Mouse (Mus musculus) hindbrain, postnatal 0 days (tissue): ENCODE measurements at regions not wholly inside any gene's neighbourhood (a gene's known extent, or its start where the extent isn't known, plus 50 kb on each side); places are given as distances from the start of the nearest gene placed in this dataset.

Experiments
- ATAC-seq: fragments of 200-750 bp; cut with Nextera tagmentation; 2 replicates; pipeline ENCODE4 v1.8.0; 2017; ENCODE audit warnings: mild to moderate bottlenecking, moderate TSS enrichment, moderate library complexity
- DNase-seq: peaks from one replicate; pipeline ENCODE4 v3.0.0-alpha.2; 2015; ENCODE audit warnings: low spot score
- H3K27ac ChIP-seq: fragments of 300-500 bp; sonication (generic); 2 replicates; pipeline ENCODE4 v1.5.1; 2014; ENCODE audit warnings: mild to moderate bottlenecking
- H3K27me3 ChIP-seq: fragments of 300-500 bp; sonication (generic); 2 replicates; pipeline ENCODE4 v1.6.1; 2014; ENCODE audit warnings: low read length, mixed read lengths; ENCODE audit not compliant: insufficient read depth
- H3K36me3 ChIP-seq: fragments of 300-500 bp; sonication (generic); 2 replicates; pipeline ENCODE4 v1.6.1; 2014; ENCODE audit warnings: low read length, mixed read lengths; ENCODE audit not compliant: insufficient read depth
- H3K4me1 ChIP-seq: fragments of 300-500 bp; sonication (generic); 2 replicates; pipeline ENCODE4 v1.6.1; 2014; ENCODE audit warnings: antibody characterized with exemption, low read length, mixed read lengths; ENCODE audit not compliant: insufficient read depth
- H3K4me2 ChIP-seq: fragments of 300-500 bp; sonication (generic); 2 replicates; pipeline ENCODE4 v1.6.1; 2014; ENCODE audit warnings: low read depth, mild to moderate bottlenecking, low read length, moderate library complexity, mixed read lengths
- H3K4me3 ChIP-seq: fragments of 300-500 bp; sonication (generic); 2 replicates; pipeline ENCODE4 v1.5.1; 2014; ENCODE audit warnings: low read length
- H3K9ac ChIP-seq: fragments of 300-500 bp; sonication (generic); replicated peaks from 2 replicates; pipeline ENCODE4 v1.6.1; 2014; ENCODE audit warnings: mild to moderate bottlenecking, low read length, moderate library complexity, mixed read lengths
- H3K9me3 ChIP-seq: fragments of 300-500 bp; sonication (generic); 2 replicates; pipeline ENCODE4 v1.6.1; 2016; ENCODE audit warnings: low read length, mixed read lengths
- CTCF ChIP-seq: IDR thresholded peaks from 2 replicates; pipeline ENCODE4 v1.5.1; 2016; ENCODE audit warnings: antibody characterized with exemption, control low read depth, low read depth
- WGBS: fragments of 180-500 bp; shearing (Covaris S2); extraction: QIAGEN DNeasy Blood & Tissue Kit; methylation state at CpG from one replicate; pipeline ENCODE4 v1.1.7; 2014; 5-methylcytosine and 5-hydroxymethylcytosine counted together

DNA sequence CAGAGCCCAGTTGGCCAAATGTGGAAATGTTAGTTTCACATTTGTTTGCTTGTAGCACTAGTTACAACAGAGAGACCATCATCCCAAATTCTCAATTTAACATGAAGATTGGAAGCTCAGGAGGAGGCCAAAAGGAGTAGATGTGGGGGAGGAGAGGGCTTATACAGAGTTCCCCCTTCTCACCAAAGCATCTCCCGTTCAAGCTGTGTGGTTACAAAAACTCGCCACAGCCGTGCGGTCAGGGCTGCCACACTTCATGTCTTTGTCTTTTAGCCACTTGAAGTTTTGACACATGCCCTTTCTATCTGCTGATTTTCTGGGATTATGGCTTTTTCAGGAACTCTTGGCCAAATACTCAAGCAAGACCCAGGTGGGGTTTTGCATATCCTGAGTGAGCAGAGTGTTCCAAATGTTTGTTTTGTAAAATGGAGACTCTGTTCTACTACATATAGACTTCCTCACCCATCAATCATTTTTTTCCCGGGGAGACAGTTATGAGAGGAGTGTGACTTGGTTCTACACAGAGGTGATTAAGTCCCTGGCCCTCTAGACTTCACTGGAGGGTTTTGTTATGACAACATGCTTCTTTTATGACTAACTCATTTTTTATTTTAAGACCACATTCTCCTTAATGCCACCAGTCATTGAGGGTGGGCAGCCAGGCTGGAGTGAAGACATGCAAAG, 605.4 kb upstream of the Sall1 start:
- no peak for DNase-seq
- Histone ChIP-seq H3K9ac (no peak overlapping the region), H3K4me2 (no peak overlapping the region), H3K36me3 (no peaks in the 10 kb centered on the region), H3K27ac (no peak overlapping the region), H3K4me1 (no peaks in the 10 kb centered on the region), H3K9me3 (no peaks in the 10 kb centered on the region), H3K27me3 (no peaks in the 10 kb centered on the region), H3K4me3 (no peak overlapping the region)
- no peak for TF ChIP-seq CTCF
- ATAC-seq: no peak
- 78% methylated on average over 5 of the region's 5 CpGs for WGBS

DNA sequence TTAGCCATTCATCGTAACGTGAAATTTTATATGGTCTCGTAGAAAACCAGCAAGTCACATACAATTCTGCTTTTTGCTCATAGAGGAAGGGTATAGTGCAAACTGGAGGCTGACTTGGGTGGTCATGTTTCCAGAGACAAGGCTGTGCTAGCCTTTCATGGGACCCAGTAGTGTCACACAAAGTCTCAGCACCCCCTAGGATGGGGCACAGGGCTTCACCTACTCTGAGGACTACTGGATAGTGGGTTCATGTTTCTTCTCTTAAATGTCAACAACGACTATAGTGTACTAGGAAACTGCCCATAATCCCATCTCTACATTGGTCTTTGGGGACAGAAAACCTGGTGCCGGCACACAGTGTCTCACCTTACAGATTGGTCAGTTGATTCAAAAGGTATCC, 603.0 kb upstream of the Sall1 start:
- Histone ChIP-seq H3K4me3 (no peak overlapping the region), H3K9me3 (no peaks in the 10 kb centered on the region), H3K9ac (no peak overlapping the region), H3K27me3 (no peaks in the 10 kb centered on the region), H3K27ac (no peak overlapping the region), H3K4me1 (no peaks in the 10 kb centered on the region), H3K4me2 (no peak overlapping the region), H3K36me3 (no peaks in the 10 kb centered on the region)
- no peak for DNase-seq
- no peak for ATAC-seq
- 95% methylated on average over 5 of the region's 5 CpGs for whole genome bisulfite sequencing
- TF ChIP-seq CTCF: no peak

GRCm38 (mm10) chr8:89641339-89641738, 597.4 kb upstream of the Sall1 start:
- H3K9ac ChIP-seq: no peak overlapping the region
- no peaks in the 10 kb centered on the region for H3K9me3 ChIP-seq
- no peak overlapping the region for H3K4me3 ChIP-seq
- no peaks in the 10 kb centered on the region for H3K36me3 ChIP-seq
- ATAC-seq: no peak
- H3K27ac ChIP-seq: no peak overlapping the region
- H3K4me1 ChIP-seq: no peaks in the 10 kb centered on the region
- no peak for DNase-seq
- H3K4me2 ChIP-seq: no peak overlapping the region
- H3K27me3 ChIP-seq: no peaks in the 10 kb centered on the region
- TF ChIP-seq CTCF: no peak
- WGBS: 83% methylated on average over 5 of the region's 5 CpGs

DNA sequence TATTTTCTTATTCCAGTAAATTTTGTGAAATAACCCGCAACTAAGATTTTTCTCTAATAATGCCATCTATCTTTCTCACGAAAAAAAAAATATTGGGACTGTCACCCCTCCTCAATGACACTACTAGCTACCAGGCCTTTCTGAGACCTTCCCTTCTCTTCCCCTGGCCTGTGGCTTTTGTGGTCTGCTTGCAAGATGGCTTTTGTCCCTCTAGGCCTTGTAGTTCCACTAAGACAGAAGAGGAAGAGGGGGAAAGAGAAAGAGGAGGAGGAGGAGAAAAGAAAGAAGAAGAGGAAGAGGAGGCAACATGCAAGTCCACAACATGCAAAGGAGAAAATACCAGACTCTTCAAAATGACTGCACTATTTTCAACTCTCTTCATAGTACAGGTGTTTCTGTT, 590.9 kb upstream of the Sall1 start:
- Histone ChIP-seq H3K27ac (no peak overlapping the region), H3K9me3 (no peaks in the 10 kb centered on the region), H3K27me3 (no peaks in the 10 kb centered on the region), H3K4me1 (no peaks in the 10 kb centered on the region), H3K4me2 (no peak overlapping the region), H3K4me3 (no peak overlapping the region), H3K9ac (no peak overlapping the region), H3K36me3 (no peaks in the 10 kb centered on the region)
- no peak for TF ChIP-seq CTCF
- ATAC-seq: no peak
- 99% methylated on average over 2 of the region's 2 CpGs for WGBS
- DNase-seq: no peak

- Histone ChIP-seq H3K4me3 (no peak overlapping the region), H3K9me3 (no peaks in the 10 kb centered on the region), H3K27me3 (no peaks in the 10 kb centered on the region), H3K36me3 (no peaks in the 10 kb centered on the region), H3K27ac (no peak overlapping the region), H3K4me2 (no peak overlapping the region), H3K9ac (no peak overlapping the region), H3K4me1 (no peaks in the 10 kb centered on the region)
- 54% methylated on average over 5 of the region's 5 CpGs for WGBS
- DNase-seq (no peak), ATAC-seq (no peak)
- TF ChIP-seq CTCF: no peak
These were observed 588.3 kb upstream of the Sall1 start for GRCm38 (mm10) chr8:89632304-89632703.

DNA sequence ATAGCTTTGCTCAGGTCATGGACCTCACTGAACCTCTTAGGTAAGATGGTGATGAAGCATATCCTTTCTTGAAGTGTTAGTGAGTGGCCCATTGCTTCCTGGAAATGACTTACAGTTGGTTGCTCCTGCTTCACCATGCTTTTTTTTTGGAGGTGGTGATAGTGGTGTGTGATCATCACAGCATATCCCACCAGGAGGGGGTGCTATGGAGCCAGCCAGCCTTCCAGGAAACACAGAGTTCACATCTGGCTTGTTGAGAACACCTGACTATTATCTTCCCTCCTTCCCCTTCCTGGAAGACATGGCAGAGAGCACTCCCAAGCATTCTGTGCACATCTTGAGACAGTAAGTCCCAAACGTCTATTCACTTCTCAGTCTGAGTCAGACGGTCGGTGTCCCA, 586.6 kb upstream of the Sall1 start:
- Histone ChIP-seq H3K4me3 (no peak overlapping the region), H3K9ac (no peak overlapping the region), H3K9me3 (no peaks in the 10 kb centered on the region), H3K4me2 (no peak overlapping the region), H3K4me1 (no peaks in the 10 kb centered on the region), H3K27me3 (no peaks in the 10 kb centered on the region), H3K27ac (no peak overlapping the region), H3K36me3 (no peaks in the 10 kb centered on the region)
- WGBS: 89% methylated on average over 3 of the region's 3 CpGs
- peak; percentile 39 for TF ChIP-seq CTCF
- DNase-seq (no peak), ATAC-seq (no peak)

DNA sequence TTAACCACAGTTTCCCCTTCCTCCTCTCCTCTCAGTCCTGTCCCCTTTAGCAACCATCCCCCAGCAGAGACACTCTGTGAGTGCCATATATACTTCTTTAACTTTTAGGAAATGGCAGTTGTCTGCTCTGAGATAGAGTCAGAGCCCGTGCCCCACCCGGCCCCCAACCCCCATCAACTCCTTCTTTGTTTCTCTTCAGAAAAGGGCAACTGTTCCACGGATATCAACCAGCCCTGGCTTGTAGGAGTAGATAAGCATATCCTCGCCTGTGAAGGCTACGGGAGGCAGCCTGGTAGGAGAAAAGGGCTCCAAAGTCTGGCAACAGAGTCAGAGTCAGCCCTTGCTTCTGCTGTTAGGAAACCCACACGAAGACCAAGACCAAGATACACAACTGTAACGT, 574.1 kb upstream of the Sall1 start:
- Histone ChIP-seq H3K4me3 (no peak overlapping the region), H3K9me3 (no peaks in the 10 kb centered on the region), H3K4me1 (no peaks in the 10 kb centered on the region), H3K27ac (no peak overlapping the region), H3K36me3 (no peaks in the 10 kb centered on the region), H3K4me2 (no peak overlapping the region), H3K27me3 (no peaks in the 10 kb centered on the region), H3K9ac (no peak overlapping the region)
- TF ChIP-seq CTCF: no peak
- WGBS: 78% methylated on average over 7 of the region's 7 CpGs
- DNase-seq (no peak), ATAC-seq (no peak)
